Mouse (Mus musculus) kidney, embryonic 15.5 days (tissue): Measurements from ENCODE around the gene Ebf4. TPM values are rescaled to one million over a fixed set of nuclear protein-coding genes. Genes with fewer than 3 reads are reported as not detected.
"Not testable (repeated sequence)": the region's sequence is repeated elsewhere in the genome, so short reads cannot be mapped to it uniquely, and the experiment has no call there.

Experiments used
- ATAC-seq: fragments of 200-750 bp; cut with Nextera tagmentation; replicated peaks from 2 replicates; pipeline ENCODE4 v1.8.0; 2017; ENCODE audit warnings: moderate TSS enrichment; ENCODE audit not compliant: low FRiP score
- H3K27ac ChIP-seq: fragments of 300-500 bp; sonication (generic); 2 replicates; pipeline ENCODE4 v1.5.1; 2015; ENCODE audit warnings: mild to moderate bottlenecking, inconsistent platforms
- H3K27me3 ChIP-seq: fragments of 300-500 bp; sonication (generic); 2 replicates; pipeline ENCODE4 v1.6.1; 2015; ENCODE audit warnings: inconsistent platforms
- H3K36me3 ChIP-seq: fragments of 300-500 bp; sonication (generic); 2 replicates; pipeline ENCODE4 v1.6.1; 2015; ENCODE audit warnings: inconsistent platforms
- H3K4me1 ChIP-seq: fragments of 300-500 bp; sonication (generic); 2 replicates; pipeline ENCODE4 v1.6.1; 2015; ENCODE audit warnings: inconsistent platforms
- H3K4me2 ChIP-seq: fragments of 300-500 bp; sonication (generic); 2 replicates; pipeline ENCODE4 v1.6.1; 2015; ENCODE audit warnings: moderate library complexity, mild to moderate bottlenecking, inconsistent platforms
- H3K4me3 ChIP-seq: fragments of 300-500 bp; sonication (generic); replicated peaks from 2 replicates; pipeline ENCODE4 v1.5.1; 2015; ENCODE audit warnings: mild to moderate bottlenecking, inconsistent platforms
- H3K9ac ChIP-seq: fragments of 300-500 bp; sonication (generic); 2 replicates; pipeline ENCODE4 v1.6.1; 2015; ENCODE audit warnings: mild to moderate bottlenecking, inconsistent platforms
- H3K9me3 ChIP-seq: fragments of 300-500 bp; sonication (generic); replicated peaks from 2 replicates; pipeline ENCODE4 v1.6.1; 2016; ENCODE audit warnings: inconsistent platforms
- WGBS: fragments of 180-500 bp; shearing (Covaris S2); methylation state at CpG from one replicate; pipeline ENCODE4 v1.1.7; 2015; ENCODE audit warnings: mixed read lengths; 5-methylcytosine and 5-hydroxymethylcytosine counted together
- polyA plus RNA-seq: library from polyadenylated mRNA; unstranded; fragments of >200 nt; fragmentation: Nextera tagmentation; extraction: Ambion mirVana; gene quantifications from 2 replicates; pipeline ENCODE4 v1.2.1, GENCODE M21; 2015

Gene Ebf4
- polyA plus RNA-seq, 1 experiment from 2014 or later = 2.8 TPM

DNA sequence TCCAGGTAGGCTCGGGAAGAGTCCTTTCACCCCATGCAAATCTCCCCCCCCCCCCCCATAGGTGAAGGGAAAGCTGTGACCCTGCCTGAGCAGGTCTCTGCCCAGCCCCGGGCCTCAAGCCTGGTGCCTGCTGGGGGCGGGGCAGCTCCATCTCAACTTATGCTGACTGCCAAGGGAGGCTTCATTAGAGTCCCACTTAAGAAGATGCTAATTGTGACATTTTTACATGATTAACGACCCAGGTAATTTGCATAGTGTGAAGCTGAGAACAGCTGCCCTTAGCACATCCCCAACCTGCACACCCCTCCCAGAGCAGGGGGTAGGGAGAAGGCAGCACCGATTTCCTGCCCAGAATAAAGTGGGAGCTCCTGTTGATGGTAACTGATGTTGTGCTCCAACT is 63.9 kb downstream of the Ebf4 start:
- Histone ChIP-seq H3K9ac (no peak overlapping the region), H3K27me3 (peaks cover 61% of the 10 kb centered on the region), H3K36me3 (no peaks in the 10 kb centered on the region), H3K27ac (no peak overlapping the region), H3K4me2 (no peak overlapping the region), H3K4me3 (no peak overlapping the region), H3K9me3 (no peaks in the 10 kb centered on the region), H3K4me1 (peaks cover 9% of the 10 kb centered on the region)
- ATAC-seq = no peak
- 11% methylated on average over 5 of the region's 5 CpGs for WGBS

DNA sequence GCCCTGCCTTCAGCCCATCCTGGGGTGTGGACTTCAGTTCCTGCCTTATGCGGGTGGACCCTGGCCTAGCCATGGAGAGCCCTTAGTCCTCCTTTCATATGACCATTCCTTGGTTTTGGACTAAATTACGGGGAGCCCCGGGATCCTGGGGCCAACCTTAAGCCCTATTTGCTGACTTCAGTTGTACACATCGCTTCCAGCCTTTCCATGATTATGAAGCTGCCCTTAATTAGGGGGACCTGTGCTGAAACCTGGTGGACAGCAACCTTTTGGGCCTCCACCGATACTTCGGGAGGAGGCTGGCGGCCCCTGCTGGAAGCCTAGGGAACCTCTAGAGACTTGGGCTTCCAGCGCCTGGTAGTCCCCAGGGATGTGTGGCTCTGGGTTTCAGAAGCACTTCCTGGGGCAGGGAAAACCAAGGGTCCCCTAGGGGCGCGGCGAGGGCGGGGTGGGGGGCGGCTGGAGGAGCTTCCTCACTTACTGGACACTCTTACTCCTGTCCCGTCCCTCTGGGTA is 67.6 kb downstream of the Ebf4 start:
- Histone ChIP-seq H3K27ac (no peak overlapping the region), H3K9ac (no peak overlapping the region), H3K9me3 (no peaks in the 10 kb centered on the region), H3K4me1 (peaks cover 20% of the 10 kb centered on the region), H3K4me3 (no peak overlapping the region), H3K27me3 (peaks cover 78% of the 10 kb centered on the region), H3K36me3 (no peaks in the 10 kb centered on the region), H3K4me2 (peak overlapping the region; percentile 28; the same call in 1 of the 2 replicates)
- 3% methylated on average over 14 of the region's 14 CpGs for WGBS
- peak; percentile 47; the same call in 1 of the 2 replicates for ATAC-seq

DNA sequence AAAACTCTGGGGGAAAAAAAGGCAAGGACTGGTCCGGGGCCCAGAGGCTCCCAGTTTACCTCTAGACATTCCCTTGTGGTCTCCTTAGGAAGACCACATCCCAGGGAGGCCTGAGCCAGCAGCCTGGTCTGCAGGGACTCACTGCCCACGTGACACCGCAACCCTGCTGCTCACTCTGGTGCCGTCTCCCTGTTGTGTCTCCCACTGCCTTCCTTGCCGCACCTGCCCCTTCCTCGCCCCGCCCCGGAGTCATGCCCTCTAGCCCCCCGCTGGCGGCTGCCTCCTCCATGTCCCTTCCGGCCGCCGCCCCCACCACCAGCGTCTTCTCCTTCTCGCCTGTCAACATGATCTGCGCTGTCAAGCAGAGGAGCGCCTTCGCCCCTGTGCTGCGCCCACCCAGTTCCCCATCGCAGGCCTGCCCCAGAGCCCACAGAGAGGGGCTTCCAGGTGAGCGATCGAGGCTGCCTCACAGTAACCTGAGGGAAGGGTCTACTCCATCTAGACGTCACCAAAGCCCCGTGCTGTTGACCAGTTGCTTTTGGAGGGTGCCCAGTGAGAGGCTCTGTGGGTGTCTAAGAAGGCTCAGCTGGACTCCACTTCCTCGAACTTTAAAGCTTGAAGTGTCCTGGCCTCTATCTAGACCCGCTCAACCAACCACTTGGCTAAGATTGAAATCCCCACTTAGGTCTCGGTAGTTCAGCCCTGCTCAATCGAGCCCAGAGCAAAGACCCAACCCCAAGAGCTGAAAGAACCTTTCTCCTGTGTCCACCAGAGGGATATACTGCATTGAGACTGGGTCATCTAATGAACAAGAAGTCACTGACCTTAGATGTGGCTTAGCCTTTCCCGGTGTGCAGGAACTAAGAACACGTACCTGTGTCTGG is 70.5 kb downstream of the Ebf4 start:
- H3K36me3 ChIP-seq = no peaks in the 10 kb centered on the region
- peaks cover 54% of the 10 kb centered on the region for H3K27me3 ChIP-seq
- peak overlapping the region; percentile 39 for H3K9ac ChIP-seq
- peak overlapping the region; percentile 82 for H3K4me2 ChIP-seq
- H3K9me3 ChIP-seq = no peaks in the 10 kb centered on the region
- ATAC-seq = peak; percentile 70
- peaks cover 20% of the 10 kb centered on the region for H3K4me1 ChIP-seq
- 0 out of 2 replicates have a peak overlapping the region, but pooled peaks have one; percentile 22 for H3K27ac ChIP-seq
- H3K4me3 ChIP-seq = peak overlapping the region; percentile 52
- WGBS = 7% methylated on average over 30 of the region's 30 CpGs

DNA sequence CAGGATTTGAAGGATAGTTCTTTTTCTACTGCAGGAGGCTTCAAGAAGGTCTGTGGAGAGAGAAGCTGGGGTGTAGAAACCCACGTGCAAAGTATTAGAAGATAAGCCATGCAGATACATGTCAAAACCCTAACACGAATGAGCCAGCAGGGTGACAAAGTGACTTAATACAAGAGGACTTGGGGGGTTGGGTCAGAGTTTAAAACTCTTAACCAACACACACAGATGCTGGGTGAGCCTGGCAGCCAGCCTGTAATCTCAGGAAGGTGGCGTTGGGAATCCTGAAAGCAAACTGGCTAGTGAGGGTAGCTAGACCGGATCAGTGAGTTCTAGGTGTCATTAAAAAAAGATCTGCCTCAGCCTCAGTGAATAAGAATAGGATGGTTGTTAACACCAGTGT is 72.4 kb downstream of the Ebf4 start:
- ATAC-seq = no peak
- Histone ChIP-seq H3K9me3 (no peaks in the 10 kb centered on the region), H3K27me3 (peaks cover 35% of the 10 kb centered on the region), H3K4me2 (no peak overlapping the region), H3K9ac (no peak overlapping the region), H3K4me1 (peaks cover 12% of the 10 kb centered on the region), H3K27ac (no peak overlapping the region), H3K36me3 (no peaks in the 10 kb centered on the region), H3K4me3 (no peak overlapping the region)
- 64% methylated on average over 4 of the region's 4 CpGs for whole genome bisulfite sequencing

DNA sequence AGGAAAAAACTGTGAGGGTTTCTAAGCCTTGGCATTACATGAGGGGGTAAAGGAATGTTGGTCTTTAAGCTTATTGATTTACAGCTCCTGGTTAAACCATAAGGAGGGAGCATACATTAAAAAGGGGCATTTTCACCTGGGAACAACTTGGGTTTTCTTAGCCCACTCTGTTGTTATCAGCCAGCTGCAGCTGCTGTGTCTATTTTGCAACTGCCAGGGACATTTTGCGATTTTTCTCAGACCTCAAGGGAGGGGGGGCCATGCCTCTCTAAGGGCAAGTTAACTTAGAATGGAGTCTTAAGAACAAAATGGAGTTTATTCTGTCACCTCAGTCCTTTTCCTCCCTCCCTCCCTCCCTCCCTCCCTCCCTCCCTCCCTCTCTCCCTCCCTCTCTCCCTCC is 78.1 kb downstream of the Ebf4 start:
- H3K27me3 ChIP-seq, H3K9me3 ChIP-seq, H3K9ac ChIP-seq, H3K4me2 ChIP-seq, H3K4me3 ChIP-seq, H3K4me1 ChIP-seq, H3K36me3 ChIP-seq, ATAC-seq, H3K27ac ChIP-seq: not testable (repeated sequence)
- WGBS = 38% methylated on average over 1 of the region's 1 CpGs

DNA sequence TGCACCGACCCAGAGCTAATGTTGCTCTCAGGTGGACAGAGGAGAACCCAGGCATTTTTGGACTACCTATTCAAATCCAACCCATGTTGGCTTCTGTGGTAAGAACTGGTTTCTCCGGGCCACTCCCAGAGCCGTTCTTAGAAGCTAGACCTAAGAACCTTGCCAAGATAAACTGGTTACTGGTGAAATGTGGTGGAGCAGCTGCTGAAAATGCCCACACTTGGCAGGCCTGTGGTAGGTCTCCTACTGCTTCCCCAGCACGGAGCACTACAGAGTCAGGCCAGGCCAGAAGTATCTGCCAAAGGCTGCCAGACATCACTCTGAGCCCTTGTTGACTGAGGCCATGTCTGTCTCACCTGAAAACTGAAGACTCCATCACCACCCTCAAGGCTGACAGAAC is 80.0 kb downstream of the Ebf4 start:
- H3K36me3 ChIP-seq = no peaks in the 10 kb centered on the region
- H3K27me3 ChIP-seq = no peaks in the 10 kb centered on the region
- no peak overlapping the region for H3K9ac ChIP-seq
- no peak for ATAC-seq
- H3K27ac ChIP-seq = no peak overlapping the region
- no peak overlapping the region for H3K4me3 ChIP-seq
- WGBS = 78% methylated on average over 4 of the region's 4 CpGs
- no peak overlapping the region for H3K4me2 ChIP-seq
- H3K9me3 ChIP-seq = no peaks in the 10 kb centered on the region
- no peaks in the 10 kb centered on the region for H3K4me1 ChIP-seq

DNA sequence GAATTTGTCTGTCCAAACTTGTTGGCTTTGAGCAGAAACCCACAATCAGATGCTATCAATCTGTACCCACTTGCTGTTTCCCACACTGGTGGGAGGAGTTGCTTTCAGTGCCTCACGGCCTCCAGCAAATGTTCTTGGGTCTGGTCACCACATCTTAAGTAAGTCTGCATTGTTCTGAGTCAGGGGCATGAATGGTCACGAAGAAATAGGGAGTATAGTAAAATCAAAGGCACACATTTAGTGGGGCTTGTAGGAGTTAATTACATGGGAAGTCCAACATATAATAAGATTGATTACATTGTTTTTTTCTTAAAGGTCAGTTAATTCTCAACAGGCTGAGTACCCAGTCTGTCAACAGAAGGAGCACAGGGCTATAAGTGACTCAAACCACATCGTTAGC is 88.2 kb downstream of the Ebf4 start:
- Histone ChIP-seq H3K27ac (no peak overlapping the region; the same call in 1 of the 2 replicates), H3K4me2 (no peak overlapping the region), H3K4me3 (no peak overlapping the region), H3K9me3 (no peaks in the 10 kb centered on the region), H3K9ac (no peak overlapping the region), H3K27me3 (no peaks in the 10 kb centered on the region), H3K36me3 (no peaks in the 10 kb centered on the region), H3K4me1 (peaks cover 8% of the 10 kb centered on the region; the same call in 1 of the 2 replicates)
- 26% methylated on average over 3 of the region's 3 CpGs for WGBS
- peak; percentile 56; the same call in 1 of the 2 replicates for ATAC-seq

DNA sequence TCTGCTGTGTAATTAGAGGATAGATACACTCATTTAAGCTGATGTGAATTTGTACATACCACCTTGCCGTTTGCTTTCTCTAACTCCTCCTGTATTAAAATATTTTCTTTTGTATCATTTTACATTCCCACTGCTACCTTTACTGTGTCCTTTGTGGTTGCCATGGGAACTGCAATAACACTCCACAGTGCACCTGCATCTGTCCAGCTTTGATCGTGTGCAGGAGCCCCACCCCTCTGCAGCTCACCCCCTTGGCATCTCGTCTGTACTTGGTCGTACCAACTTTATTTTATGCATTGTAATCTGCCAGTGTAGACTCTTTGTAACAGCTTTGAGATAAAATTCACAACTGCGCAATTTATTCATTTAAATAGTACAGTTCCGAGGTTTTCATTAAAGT is 88.9 kb downstream of the Ebf4 start:
- 55% methylated on average over 6 of the region's 6 CpGs for WGBS
- H3K4me2 ChIP-seq = no peak overlapping the region
- no peak overlapping the region for H3K4me3 ChIP-seq
- H3K4me1 ChIP-seq = peaks cover 8% of the 10 kb centered on the region; the same call in 1 of the 2 replicates
- no peaks in the 10 kb centered on the region for H3K36me3 ChIP-seq
- H3K9ac ChIP-seq = no peak overlapping the region
- no peaks in the 10 kb centered on the region for H3K27me3 ChIP-seq
- H3K9me3 ChIP-seq = no peaks in the 10 kb centered on the region
- no peak overlapping the region for H3K27ac ChIP-seq
- ATAC-seq = 0 out of 2 replicates have a peak, but pooled peaks have one; percentile 60

DNA sequence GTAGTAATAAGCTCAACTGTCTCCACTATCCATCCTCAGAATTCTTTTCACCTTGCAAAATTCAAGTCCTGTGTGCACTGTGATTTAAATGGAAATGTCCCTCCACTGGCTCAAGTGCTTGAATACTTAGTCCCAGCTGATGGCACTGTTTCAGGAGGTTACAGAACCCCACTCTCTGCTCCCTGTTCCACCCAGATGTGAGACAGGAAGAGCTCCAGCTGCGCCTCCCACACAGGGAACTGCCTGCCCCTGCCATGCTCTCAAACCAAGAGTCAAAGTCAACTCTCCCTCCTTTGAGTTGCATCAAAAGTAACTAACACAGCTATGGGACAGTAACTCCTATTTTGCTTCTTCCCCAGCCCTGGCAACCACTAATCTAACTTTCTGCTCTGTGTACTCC is 91.2 kb downstream of the Ebf4 start:
- Histone ChIP-seq H3K27ac (no peak overlapping the region), H3K4me2 (no peak overlapping the region), H3K9ac (no peak overlapping the region), H3K27me3 (no peaks in the 10 kb centered on the region), H3K4me3 (no peak overlapping the region), H3K4me1 (peaks cover 12% of the 10 kb centered on the region), H3K9me3 (no peaks in the 10 kb centered on the region), H3K36me3 (peaks cover 8% of the 10 kb centered on the region; the same call in 1 of the 2 replicates)
- no peak for ATAC-seq
- 68% methylated on average over 1 of the region's 1 CpGs for WGBS

DNA sequence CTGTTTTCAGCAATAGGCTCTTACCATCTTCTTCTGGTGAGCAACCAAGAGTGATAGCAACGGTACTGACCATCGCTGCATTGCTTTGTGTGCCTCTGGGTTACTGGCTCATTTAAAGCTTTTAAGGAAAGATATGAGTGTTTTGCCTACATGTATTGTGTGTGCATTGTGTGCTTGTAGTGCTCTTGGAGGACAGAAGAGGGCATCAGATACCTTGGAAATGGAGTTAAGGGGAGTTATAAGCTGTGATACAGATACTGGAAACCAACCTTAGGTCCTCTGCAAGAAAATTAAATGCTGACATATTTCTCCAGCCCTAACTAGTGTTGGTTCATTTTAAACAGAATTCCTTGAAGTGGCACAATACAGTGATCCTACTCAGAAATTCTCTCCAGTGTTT is 93.8 kb downstream of the Ebf4 start:
- no peak for ATAC-seq
- H3K27me3 ChIP-seq = no peaks in the 10 kb centered on the region
- H3K27ac ChIP-seq = no peak overlapping the region
- WGBS = 82% methylated on average over 2 of the region's 2 CpGs
- peaks cover 25% of the 10 kb centered on the region for H3K36me3 ChIP-seq
- H3K9ac ChIP-seq = no peak overlapping the region
- H3K4me1 ChIP-seq = peaks cover 7% of the 10 kb centered on the region
- H3K9me3 ChIP-seq = no peaks in the 10 kb centered on the region
- H3K4me2 ChIP-seq = no peak overlapping the region
- H3K4me3 ChIP-seq = no peak overlapping the region

DNA sequence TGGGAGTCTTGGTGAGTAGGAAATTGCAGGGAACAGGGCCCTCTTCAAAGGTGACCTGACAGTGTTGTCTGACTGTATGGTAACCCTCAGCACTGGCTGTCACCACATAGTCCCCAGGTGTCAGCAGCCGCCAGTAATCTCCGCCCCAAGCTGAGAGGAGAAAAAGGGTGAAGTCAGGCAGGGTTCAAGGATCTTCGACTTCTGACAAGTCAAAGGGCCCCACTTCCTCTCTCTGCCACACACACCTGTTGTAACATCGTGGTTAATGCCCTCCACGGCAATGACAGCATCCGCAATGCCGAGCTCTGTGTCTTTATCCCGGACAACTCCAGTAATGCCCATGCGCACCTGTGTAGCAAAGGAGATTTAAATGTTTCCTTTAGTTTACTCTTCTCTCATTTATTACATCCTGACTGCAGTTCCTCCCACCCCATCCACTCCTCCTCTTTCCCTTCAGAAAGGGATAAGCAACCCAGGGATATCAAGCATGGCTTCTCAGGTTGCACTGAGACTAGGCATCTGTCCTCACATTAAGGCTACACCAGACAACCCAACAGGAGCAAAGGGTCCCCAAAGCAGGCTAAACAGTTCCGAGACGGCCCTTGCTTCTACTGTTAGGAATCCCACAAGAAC is 96.1 kb downstream of the Ebf4 start:
- Histone ChIP-seq H3K4me3 (no peak overlapping the region), H3K27ac (peak overlapping the region; percentile 30; the same call in 1 of the 2 replicates), H3K36me3 (peaks cover 41% of the 10 kb centered on the region), H3K4me2 (no peak overlapping the region), H3K9ac (no peak overlapping the region), H3K27me3 (no peaks in the 10 kb centered on the region), H3K9me3 (no peaks in the 10 kb centered on the region), H3K4me1 (peaks cover 6% of the 10 kb centered on the region)
- 58% methylated on average over 11 of the region's 11 CpGs for WGBS
- 0 out of 2 replicates have a peak, but pooled peaks have one; percentile 38 for ATAC-seq

DNA sequence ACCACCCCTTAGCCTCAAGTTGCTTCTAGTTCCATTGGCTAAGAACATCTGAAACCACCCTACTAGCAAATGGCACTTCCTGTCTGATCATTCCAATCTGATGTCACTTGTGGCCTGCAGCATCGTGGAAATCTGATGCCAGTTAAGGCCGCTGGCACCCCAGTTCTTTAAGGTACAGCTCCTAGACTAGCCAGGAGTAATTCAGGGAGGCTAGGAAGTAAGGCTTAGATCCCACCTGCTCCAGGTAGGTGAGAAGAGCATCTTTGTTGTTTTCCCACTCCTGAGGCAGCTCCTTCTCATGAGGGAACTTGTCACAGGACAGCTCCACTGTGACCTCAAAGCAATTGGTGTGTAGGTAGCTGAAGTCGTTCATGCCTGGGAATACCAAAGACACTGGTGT is 97.9 kb downstream of the Ebf4 start:
- no peak for ATAC-seq
- 52% methylated on average over 3 of the region's 3 CpGs for WGBS
- Histone ChIP-seq H3K4me3 (no peak overlapping the region), H3K27me3 (no peaks in the 10 kb centered on the region), H3K9me3 (no peaks in the 10 kb centered on the region), H3K36me3 (peaks cover 41% of the 10 kb centered on the region), H3K9ac (no peak overlapping the region), H3K4me2 (no peak overlapping the region), H3K27ac (no peak overlapping the region), H3K4me1 (peaks cover 20% of the 10 kb centered on the region)
